Mouse (Mus musculus): ENCODE data around the gene Kcnj4. TPM values are rescaled to one million over a fixed set of nuclear protein-coding genes. Genes with fewer than 3 reads are reported as not detected.

Gene Kcnj4
- polyA plus RNA-seq, 1 experiment from 2014 or later = not detected

- Histone ChIP-seq H3K36me3 (ENCODE audit: control insufficient read depth, insufficient read depth, low read length) (no peaks in the 10 kb centered on the region), H3K9me3 (ENCODE audit: control insufficient read depth, low read length) (no peaks in the 10 kb centered on the region), H3K4me3 (ENCODE audit: low read depth, low read length) (no peak overlapping the region), H3K4me2 (ENCODE audit: low read depth, low read length) (no peak overlapping the region), H3K27ac (ENCODE audit: low read depth, low read length) (no peak overlapping the region), H3K4me1 (ENCODE audit: control insufficient read depth, insufficient read depth, low read length) (no peaks in the 10 kb centered on the region; the same call in 1 of the 2 replicates), H3K27me3 (ENCODE audit: control insufficient read depth, insufficient read depth, low read length) (no peaks in the 10 kb centered on the region), H3K9ac (replicated peaks; ENCODE audit: low read depth, low read length) (no peak overlapping the region)
- WGBS = 97% methylated on average over 3 of the region's 3 CpGs
- no peak for ATAC-seq (ENCODE audit: low read depth)
Measured at GRCm38 (mm10) chr15:79448041-79448440, 57.0 kb downstream of the Kcnj4 start.

GRCm38 (mm10) chr15:79445786-79446654, 59.0 kb downstream of the Kcnj4 start:
- no peaks in the 10 kb centered on the region for H3K27me3 ChIP-seq (ENCODE audit: control insufficient read depth, insufficient read depth, low read length)
- no peak for ATAC-seq (ENCODE audit: low read depth)
- H3K4me3 ChIP-seq (ENCODE audit: low read depth, low read length) = no peak overlapping the region

DNA sequence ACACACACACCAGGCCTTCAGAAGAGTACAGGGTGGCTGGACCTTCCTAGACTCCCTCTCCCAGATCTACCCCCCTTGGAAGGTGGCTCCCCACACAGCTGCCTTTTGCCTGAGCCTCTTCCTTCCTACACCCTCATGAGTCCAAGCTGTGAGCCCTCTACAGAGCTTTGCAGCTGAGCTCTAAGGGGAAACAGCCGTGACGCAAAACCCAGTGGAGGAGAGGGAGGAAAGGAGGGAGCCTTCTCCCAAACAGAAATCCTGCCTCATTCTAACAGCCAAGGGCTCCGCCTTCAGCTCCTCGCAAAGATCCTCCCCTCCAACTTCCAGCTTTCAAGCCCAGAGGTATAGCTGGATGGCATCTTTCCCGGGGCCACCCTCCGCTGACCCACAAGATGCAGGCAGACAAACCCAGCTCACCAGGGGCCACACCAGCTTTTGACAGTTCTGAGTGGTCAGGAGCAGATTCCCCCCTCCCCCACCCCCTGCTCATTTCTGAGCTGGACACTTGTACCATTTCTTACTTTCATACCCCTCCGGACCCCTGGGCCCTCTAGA, 61.1 kb downstream of the Kcnj4 start:
- ATAC-seq (ENCODE audit: low read depth) = no peak
- no peak overlapping the region for H3K9ac ChIP-seq (replicated peaks; ENCODE audit: low read depth, low read length)
- H3K27ac ChIP-seq (ENCODE audit: low read depth, low read length) = no peak overlapping the region
- H3K27me3 ChIP-seq (ENCODE audit: control insufficient read depth, insufficient read depth, low read length) = no peaks in the 10 kb centered on the region
- 65% methylated on average over 7 of the region's 7 CpGs for WGBS
- H3K36me3 ChIP-seq (ENCODE audit: control insufficient read depth, insufficient read depth, low read length) = no peaks in the 10 kb centered on the region
- H3K4me2 ChIP-seq (ENCODE audit: low read depth, low read length) = no peak overlapping the region
- no peaks in the 10 kb centered on the region for H3K9me3 ChIP-seq (ENCODE audit: control insufficient read depth, low read length)
- peaks cover 27% of the 10 kb centered on the region for H3K4me1 ChIP-seq (ENCODE audit: control insufficient read depth, insufficient read depth, low read length)
- H3K4me3 ChIP-seq (ENCODE audit: low read depth, low read length) = no peak overlapping the region

More at GRCm38 (mm10) chr15:79445786-79446654, 59.0 kb downstream of the Kcnj4 start:
- WGBS = 83% methylated on average over 8 of the region's 8 CpGs
- Histone ChIP-seq H3K4me2 (ENCODE audit: low read depth, low read length) (no peak overlapping the region), H3K36me3 (ENCODE audit: control insufficient read depth, insufficient read depth, low read length) (no peaks in the 10 kb centered on the region), H3K9me3 (ENCODE audit: control insufficient read depth, low read length) (no peaks in the 10 kb centered on the region), H3K4me1 (ENCODE audit: control insufficient read depth, insufficient read depth, low read length) (peaks cover 8% of the 10 kb centered on the region; the same call in 1 of the 2 replicates), H3K27ac (ENCODE audit: low read depth, low read length) (no peak overlapping the region), H3K9ac (replicated peaks; ENCODE audit: low read depth, low read length) (no peak overlapping the region)

DNA sequence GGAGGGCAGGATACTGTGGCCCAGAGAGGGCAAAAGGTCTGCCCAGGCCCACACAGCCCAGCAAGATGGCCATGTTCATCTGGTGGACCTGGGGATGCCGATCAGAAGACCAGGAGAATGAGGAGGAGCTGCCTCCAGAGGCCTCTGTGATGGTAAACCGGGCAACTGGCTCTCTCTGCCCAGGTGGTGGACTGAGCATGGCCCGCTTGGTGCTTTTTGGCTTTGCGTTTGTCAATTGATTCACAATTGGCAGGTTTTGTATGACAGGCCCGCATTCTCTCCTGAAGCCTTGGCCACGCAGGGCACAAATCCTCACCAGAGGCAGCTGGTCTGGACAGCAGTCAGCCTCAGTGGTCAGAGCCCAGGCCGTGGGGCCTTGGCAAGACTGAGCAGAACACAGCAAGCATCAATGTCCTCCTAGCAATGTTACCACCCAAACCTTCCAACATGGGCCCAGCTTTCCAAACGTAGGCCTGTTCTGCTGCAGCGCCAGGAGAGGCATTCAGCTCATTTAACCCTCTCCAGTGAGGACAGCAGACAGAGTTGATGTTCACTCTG, 62.0 kb downstream of the Kcnj4 start:
- Histone ChIP-seq H3K4me1 (ENCODE audit: control insufficient read depth, insufficient read depth, low read length) (peaks cover 36% of the 10 kb centered on the region), H3K27me3 (ENCODE audit: control insufficient read depth, insufficient read depth, low read length) (no peaks in the 10 kb centered on the region), H3K27ac (ENCODE audit: low read depth, low read length) (no peak overlapping the region), H3K36me3 (ENCODE audit: control insufficient read depth, insufficient read depth, low read length) (no peaks in the 10 kb centered on the region; the same call in 1 of the 2 replicates), H3K4me2 (ENCODE audit: low read depth, low read length) (no peak overlapping the region), H3K4me3 (ENCODE audit: low read depth, low read length) (no peak overlapping the region), H3K9ac (replicated peaks; ENCODE audit: low read depth, low read length) (no peak overlapping the region), H3K9me3 (ENCODE audit: control insufficient read depth, low read length) (no peaks in the 10 kb centered on the region)
- ATAC-seq (ENCODE audit: low read depth) = no peak
- WGBS = 77% methylated on average over 9 of the region's 9 CpGs

GRCm38 (mm10) chr15:79442257-79442611, 62.8 kb downstream of the Kcnj4 start:
- no peak for ATAC-seq (ENCODE audit: low read depth)
- Histone ChIP-seq H3K4me1 (ENCODE audit: control insufficient read depth, insufficient read depth, low read length) (peaks cover 40% of the 10 kb centered on the region), H3K4me2 (ENCODE audit: low read depth, low read length) (peak overlapping the region; percentile 99), H3K9ac (replicated peaks; ENCODE audit: low read depth, low read length) (peak overlapping the region; percentile 100), H3K27me3 (ENCODE audit: control insufficient read depth, insufficient read depth, low read length) (no peaks in the 10 kb centered on the region), H3K9me3 (ENCODE audit: control insufficient read depth, low read length) (no peaks in the 10 kb centered on the region), H3K27ac (ENCODE audit: low read depth, low read length) (peak overlapping the region; percentile 97), H3K4me3 (ENCODE audit: low read depth, low read length) (peak overlapping the region; percentile 92), H3K36me3 (ENCODE audit: control insufficient read depth, insufficient read depth, low read length) (peaks cover 7% of the 10 kb centered on the region)
- WGBS = 3% methylated on average over 6 of the region's 6 CpGs

- Histone ChIP-seq H3K9ac (replicated peaks; ENCODE audit: low read depth, low read length) (peak overlapping the region; percentile 100), H3K4me3 (ENCODE audit: low read depth, low read length) (peak overlapping the region; percentile 92), H3K9me3 (ENCODE audit: control insufficient read depth, low read length) (no peaks in the 10 kb centered on the region), H3K27ac (ENCODE audit: low read depth, low read length) (peak overlapping the region; percentile 97), H3K27me3 (ENCODE audit: control insufficient read depth, insufficient read depth, low read length) (no peaks in the 10 kb centered on the region), H3K36me3 (ENCODE audit: control insufficient read depth, insufficient read depth, low read length) (peaks cover 13% of the 10 kb centered on the region), H3K4me1 (ENCODE audit: control insufficient read depth, insufficient read depth, low read length) (peaks cover 46% of the 10 kb centered on the region), H3K4me2 (ENCODE audit: low read depth, low read length) (peak overlapping the region; percentile 99)
- peak; percentile 71 for ATAC-seq (ENCODE audit: low read depth)
- WGBS = 1% methylated on average over 33 of the region's 107 CpGs
Measured at GRCm38 (mm10) chr15:79441331-79442256, 63.4 kb downstream of the Kcnj4 start.

DNA sequence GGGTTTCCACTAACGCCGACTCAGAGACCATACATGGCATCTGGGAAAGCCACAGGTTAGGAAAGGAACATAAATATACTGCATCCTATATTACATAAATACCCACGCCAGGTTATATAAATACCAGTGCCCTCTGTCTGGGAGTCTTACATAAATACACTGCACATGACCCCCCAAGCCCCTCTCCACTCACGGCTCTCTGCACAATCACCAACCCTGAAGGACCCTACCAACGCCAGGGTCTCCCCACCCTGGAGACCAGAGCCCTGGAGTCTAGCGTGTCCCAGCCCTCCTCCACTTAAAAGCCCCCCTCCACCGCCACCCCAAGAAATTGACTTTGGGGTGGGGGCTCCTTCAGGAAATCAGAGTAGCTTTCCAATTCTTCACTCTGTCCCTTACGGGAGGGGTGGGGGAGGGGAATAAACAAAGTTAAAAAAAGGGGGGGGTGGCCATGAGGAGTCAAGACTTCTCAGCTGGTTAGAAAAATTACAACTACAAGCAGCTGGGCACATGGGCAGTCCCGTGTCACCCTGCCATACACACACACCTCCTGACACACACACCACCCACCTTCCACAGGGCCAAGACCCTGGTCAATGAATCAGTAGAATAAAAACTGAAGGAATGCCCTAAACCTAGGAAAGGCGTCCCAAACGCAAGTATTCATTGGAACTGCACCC, 64.2 kb downstream of the Kcnj4 start:
- H3K4me3 ChIP-seq (ENCODE audit: low read depth, low read length) = peak overlapping the region; percentile 92
- peak overlapping the region; percentile 100 for H3K9ac ChIP-seq (replicated peaks; ENCODE audit: low read depth, low read length)
- H3K27ac ChIP-seq (ENCODE audit: low read depth, low read length) = peak overlapping the region; percentile 97
- ATAC-seq (ENCODE audit: low read depth) = peak; percentile 25; the same call in 1 of the 2 replicates
- peak overlapping the region; percentile 99 for H3K4me2 ChIP-seq (ENCODE audit: low read depth, low read length)
- WGBS = 10% methylated on average over 11 of the region's 11 CpGs
- no peaks in the 10 kb centered on the region for H3K9me3 ChIP-seq (ENCODE audit: control insufficient read depth, low read length)
- peaks cover 16% of the 10 kb centered on the region for H3K36me3 ChIP-seq (ENCODE audit: control insufficient read depth, insufficient read depth, low read length)
- peaks cover 53% of the 10 kb centered on the region for H3K4me1 ChIP-seq (ENCODE audit: control insufficient read depth, insufficient read depth, low read length)
- H3K27me3 ChIP-seq (ENCODE audit: control insufficient read depth, insufficient read depth, low read length) = no peaks in the 10 kb centered on the region

DNA sequence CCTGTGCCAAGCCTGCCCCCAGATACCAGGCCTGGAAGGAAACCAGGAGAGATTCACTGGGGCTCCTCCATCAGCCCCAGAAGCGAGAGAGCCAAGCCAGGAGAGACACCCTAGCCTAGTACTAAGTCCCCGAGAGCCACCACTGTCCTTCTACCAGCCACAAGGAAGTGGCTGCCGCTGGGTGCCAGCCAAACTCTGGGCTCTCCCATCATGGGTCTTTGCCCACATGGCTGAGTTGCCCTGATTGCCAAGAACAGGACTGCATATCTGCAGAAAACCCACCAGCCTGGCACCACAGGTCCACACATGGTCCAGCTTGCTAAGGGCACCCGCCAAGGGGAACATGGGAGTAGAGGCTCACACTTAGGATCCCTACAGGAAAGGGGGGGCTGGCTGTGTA, 64.8 kb downstream of the Kcnj4 start:
- Histone ChIP-seq H3K4me3 (ENCODE audit: low read depth, low read length) (peak overlapping the region; percentile 92), H3K27me3 (ENCODE audit: control insufficient read depth, insufficient read depth, low read length) (no peaks in the 10 kb centered on the region), H3K9ac (replicated peaks; ENCODE audit: low read depth, low read length) (peak overlapping the region; percentile 100), H3K4me2 (ENCODE audit: low read depth, low read length) (peak overlapping the region; percentile 99), H3K27ac (ENCODE audit: low read depth, low read length) (no peak overlapping the region), H3K9me3 (ENCODE audit: control insufficient read depth, low read length) (no peaks in the 10 kb centered on the region), H3K4me1 (ENCODE audit: control insufficient read depth, insufficient read depth, low read length) (peaks cover 59% of the 10 kb centered on the region), H3K36me3 (ENCODE audit: control insufficient read depth, insufficient read depth, low read length) (peaks cover 21% of the 10 kb centered on the region)
- 59% methylated on average over 4 of the region's 4 CpGs for WGBS
- no peak for ATAC-seq (ENCODE audit: low read depth)

Measured in neural tube, embryonic 14.5 days (tissue).